Mouse (Mus musculus): ENCODE measurements around the gene Gm45808. TPM values are rescaled to one million over a fixed set of nuclear protein-coding genes. Genes with fewer than 3 reads are reported as not detected.
"Not testable (repeated sequence)": the region's sequence is repeated elsewhere in the genome, so short reads cannot be mapped to it uniquely, and the experiment has no call there.

Gm45808 gene
- polyA plus RNA-seq, 1 experiment from 2014 or later: not detected

GRCm38 (mm10) chr7:45522194-45522752 is 35.7 kb upstream of the Gm45808 start:
- H3K27ac ChIP-seq: peak overlapping the region; percentile 92; the same call in 1 of the 2 replicates

GRCm38 (mm10) chr7:45521728-45522184 is 35.1 kb upstream of the Gm45808 start:
- H3K4me3 ChIP-seq (replicated peaks): peak overlapping the region; percentile 59
- peak; percentile 57 for ATAC-seq (replicated peaks; ENCODE audit: low FRiP score)
- peak overlapping the region; percentile 61 for H3K4me2 ChIP-seq
- under 1% methylated on average over 28 of the region's 28 CpGs for WGBS
- H3K36me3 ChIP-seq: peaks cover 14% of the 10 kb centered on the region
- no peaks in the 10 kb centered on the region for H3K27me3 ChIP-seq
- peak overlapping the region; percentile 64 for H3K9ac ChIP-seq
- peaks cover 52% of the 10 kb centered on the region for H3K4me1 ChIP-seq
- no peaks in the 10 kb centered on the region for H3K9me3 ChIP-seq (replicated peaks)
- H3K27ac ChIP-seq: peak overlapping the region; percentile 92

More at GRCm38 (mm10) chr7:45522194-45522752, 35.7 kb upstream of the Gm45808 start:
- WGBS: 56% methylated on average over 16 of the region's 16 CpGs
- Histone ChIP-seq H3K27me3 (no peaks in the 10 kb centered on the region), H3K4me3 (replicated peaks) (peak overlapping the region; percentile 59), H3K9ac (0 out of 2 replicates have a peak overlapping the region, but pooled peaks have one; percentile 64), H3K9me3 (replicated peaks) (no peaks in the 10 kb centered on the region), H3K4me2 (peak overlapping the region; percentile 61), H3K4me1 (peaks cover 54% of the 10 kb centered on the region), H3K36me3 (peaks cover 14% of the 10 kb centered on the region)
- no peak for ATAC-seq (replicated peaks; ENCODE audit: low FRiP score)

GRCm38 (mm10) chr7:45520605-45521004 is 34.0 kb upstream of the Gm45808 start:
- WGBS: 91% methylated on average over 7 of the region's 7 CpGs
- Histone ChIP-seq H3K36me3 (peaks cover 14% of the 10 kb centered on the region), H3K9me3 (replicated peaks) (no peaks in the 10 kb centered on the region), H3K4me3 (replicated peaks) (no peak overlapping the region), H3K9ac (no peak overlapping the region), H3K4me2 (no peak overlapping the region), H3K27ac (0 out of 2 replicates have a peak overlapping the region, but pooled peaks have one; percentile 92), H3K27me3 (no peaks in the 10 kb centered on the region), H3K4me1 (peaks cover 52% of the 10 kb centered on the region)
- no peak for ATAC-seq (replicated peaks; ENCODE audit: low FRiP score)

DNA sequence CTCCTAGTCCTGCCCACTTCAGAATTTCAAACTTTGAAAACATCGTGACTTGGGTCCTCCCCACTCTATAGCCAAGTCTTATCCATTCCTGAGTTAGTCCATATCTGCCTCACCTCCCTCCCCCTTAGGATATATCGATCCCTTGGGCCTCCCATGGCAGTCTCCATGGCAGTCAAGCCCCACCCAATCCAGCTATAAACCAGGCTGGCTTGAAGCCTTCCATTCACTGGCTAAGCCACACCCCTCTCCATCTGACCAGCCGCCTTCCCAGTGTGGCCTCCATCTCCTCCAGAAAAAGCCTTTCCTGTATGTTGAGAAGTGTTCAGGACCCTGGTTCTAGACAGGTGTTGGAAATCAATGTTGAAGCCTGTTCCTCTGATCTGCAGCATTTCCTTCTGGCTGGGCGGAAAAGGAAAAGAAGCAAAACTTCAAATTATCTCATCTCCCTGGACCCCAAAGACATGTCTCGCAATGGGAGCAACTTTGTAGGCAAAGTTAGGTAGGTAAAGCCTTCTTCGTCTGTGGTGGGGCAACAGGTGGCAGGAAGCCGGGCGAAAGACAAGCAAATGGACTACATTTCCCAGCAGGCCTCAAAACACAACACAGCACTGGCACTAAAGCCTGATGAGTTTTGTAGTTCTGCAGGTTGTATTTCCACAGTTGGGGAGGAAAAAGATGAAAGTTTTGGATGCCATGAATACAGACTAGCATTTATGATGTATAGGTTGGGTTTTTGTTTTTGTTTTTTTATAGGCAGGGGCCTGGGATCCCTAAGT is 32.9 kb upstream of the Gm45808 start:
- H3K9ac ChIP-seq: no peak overlapping the region
- no peak for ATAC-seq (replicated peaks; ENCODE audit: low FRiP score)
- H3K27me3 ChIP-seq: no peaks in the 10 kb centered on the region
- WGBS: 64% methylated on average over 8 of the region's 8 CpGs
- no peak overlapping the region for H3K4me3 ChIP-seq (replicated peaks)
- no peaks in the 10 kb centered on the region for H3K9me3 ChIP-seq (replicated peaks)
- peaks cover 51% of the 10 kb centered on the region for H3K4me1 ChIP-seq
- H3K27ac ChIP-seq: no peak overlapping the region
- H3K36me3 ChIP-seq: peaks cover 12% of the 10 kb centered on the region
- no peak overlapping the region for H3K4me2 ChIP-seq

DNA sequence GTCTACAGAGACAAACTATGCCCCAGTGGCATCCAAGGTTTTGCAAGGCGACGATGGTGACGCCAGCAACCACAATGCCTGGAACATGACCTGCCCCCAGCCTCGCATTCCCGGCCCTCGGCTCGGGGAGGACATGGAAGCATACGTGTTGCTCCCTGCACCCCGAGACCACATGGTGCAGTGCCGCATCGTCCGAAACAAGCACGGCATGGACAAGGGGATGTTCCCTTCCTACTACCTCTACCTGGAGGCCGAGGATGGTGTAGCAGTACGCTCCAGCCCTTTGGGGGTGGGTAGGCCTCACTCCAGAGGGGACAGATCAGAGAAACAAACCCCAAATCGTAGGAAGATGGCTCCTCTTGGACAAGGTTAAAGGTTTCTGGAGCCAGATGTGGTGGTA is 32.0 kb upstream of the Gm45808 start:
- H3K27ac ChIP-seq: no peak overlapping the region
- H3K4me1 ChIP-seq: peaks cover 45% of the 10 kb centered on the region
- WGBS: 92% methylated on average over 16 of the region's 16 CpGs
- H3K36me3 ChIP-seq: peaks cover 8% of the 10 kb centered on the region; the same call in 1 of the 2 replicates
- no peak overlapping the region for H3K4me3 ChIP-seq (replicated peaks)
- no peak for ATAC-seq (replicated peaks; ENCODE audit: low FRiP score)
- H3K9ac ChIP-seq: no peak overlapping the region
- H3K9me3 ChIP-seq (replicated peaks): no peaks in the 10 kb centered on the region
- no peak overlapping the region for H3K4me2 ChIP-seq
- no peaks in the 10 kb centered on the region for H3K27me3 ChIP-seq

DNA sequence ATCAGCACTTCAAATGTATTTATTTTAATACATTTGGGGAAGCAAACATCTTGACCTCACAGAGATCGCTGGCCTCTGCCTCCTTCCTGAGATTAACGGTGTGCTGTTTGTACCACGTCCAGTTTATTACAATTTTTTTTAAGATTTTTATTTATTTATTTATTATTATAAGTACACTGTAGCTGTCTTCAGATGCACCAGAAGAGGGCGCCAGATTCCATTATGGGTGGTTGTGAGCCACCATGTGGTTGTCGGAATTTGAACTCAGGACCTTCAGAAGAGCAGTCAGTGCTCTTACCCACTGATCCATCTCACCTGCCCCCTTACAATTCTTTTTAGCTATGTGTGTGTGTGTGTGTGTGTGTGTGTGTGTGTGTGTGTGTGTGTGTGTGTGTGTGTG is 30.2 kb upstream of the Gm45808 start:
- not testable (repeated sequence) for H3K9me3 ChIP-seq (replicated peaks); H3K4me3 ChIP-seq (replicated peaks); H3K27ac ChIP-seq; H3K4me2 ChIP-seq; H3K9ac ChIP-seq; ATAC-seq (replicated peaks; ENCODE audit: low FRiP score); H3K36me3 ChIP-seq; H3K27me3 ChIP-seq
- 67% methylated on average over 5 of the region's 5 CpGs for WGBS
- H3K4me1 ChIP-seq: peaks cover 28% of the 10 kb centered on the region

DNA sequence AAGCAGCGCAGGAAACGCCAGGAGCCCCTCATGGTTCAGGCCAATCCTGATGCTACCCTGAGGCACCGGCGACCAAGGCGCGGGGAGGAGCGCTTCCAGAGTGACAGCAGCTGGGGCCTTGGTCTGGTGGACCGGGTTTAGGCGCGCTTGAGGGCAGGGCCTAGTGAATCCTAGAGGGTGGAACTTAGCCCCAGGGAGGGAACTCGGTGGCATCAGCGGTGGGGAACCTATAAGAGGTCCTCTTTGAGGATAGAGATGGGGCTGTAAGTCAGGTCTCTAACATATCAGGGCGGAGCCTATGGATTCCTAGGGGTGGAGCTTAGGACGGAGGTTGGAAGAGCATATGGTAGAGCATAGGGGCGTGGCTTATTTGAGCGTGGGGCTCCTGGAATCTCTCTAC is 28.8 kb upstream of the Gm45808 start:
- peaks cover 20% of the 10 kb centered on the region for H3K4me1 ChIP-seq
- peak overlapping the region; percentile 41 for H3K4me2 ChIP-seq
- H3K27me3 ChIP-seq: no peaks in the 10 kb centered on the region
- H3K27ac ChIP-seq: peak overlapping the region; percentile 48
- no peaks in the 10 kb centered on the region for H3K9me3 ChIP-seq (replicated peaks)
- H3K36me3 ChIP-seq: no peaks in the 10 kb centered on the region
- peak; percentile 69 for ATAC-seq (replicated peaks; ENCODE audit: low FRiP score)
- no peak overlapping the region for H3K9ac ChIP-seq
- 0 out of 2 replicates have a peak overlapping the region, but pooled peaks have one; percentile 6 for H3K4me3 ChIP-seq (replicated peaks)
- 18% methylated on average over 16 of the region's 16 CpGs for WGBS

DNA sequence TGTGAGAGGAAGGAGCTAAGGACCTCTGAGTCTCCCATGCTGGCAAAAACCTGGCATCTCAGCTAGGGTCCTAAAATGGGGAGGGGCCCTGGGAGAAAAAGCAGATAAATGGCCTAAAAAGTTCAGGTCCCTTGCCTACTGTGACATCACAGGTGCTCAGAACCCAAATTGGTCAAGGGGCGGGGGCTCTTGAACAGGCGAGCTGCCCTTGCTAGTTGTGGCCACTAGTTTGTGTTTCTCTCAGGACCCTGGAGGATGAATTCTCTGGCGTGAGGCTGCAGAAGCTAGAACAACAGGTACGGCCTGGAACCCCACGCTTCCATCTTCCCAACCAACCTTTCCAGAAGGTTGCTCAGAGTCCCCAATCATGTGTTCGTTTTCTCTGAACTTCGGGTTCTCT is 27.8 kb upstream of the Gm45808 start:
- no peaks in the 10 kb centered on the region for H3K36me3 ChIP-seq

GRCm38 (mm10) chr7:45509912-45510787 is 23.5 kb upstream of the Gm45808 start, which contains the start of gene Nucb1:
Nucb1 (minus strand) TSS chr7:45510406.
- Histone ChIP-seq H3K27me3 (no peaks in the 10 kb centered on the region), H3K27ac (peak within 1 kb of the TSS; percentile 98), H3K4me2 (peak within 1 kb of the TSS; percentile 94), H3K9me3 (replicated peaks) (no peaks in the 10 kb centered on the region), H3K4me3 (replicated peaks) (peak within 1 kb of the TSS; percentile 68), H3K36me3 (peaks cover 28% of the 10 kb centered on the region), H3K9ac (peak within 1 kb of the TSS; percentile 78), H3K4me1 (peaks cover 29% of the 10 kb centered on the region)
- under 1% methylated on average over 44 of the region's 44 CpGs for WGBS
- peak; percentile 91 for ATAC-seq (replicated peaks; ENCODE audit: low FRiP score)

More for the DNA sequence above, 27.8 kb upstream of the Gm45808 start:
- Histone ChIP-seq H3K4me1 (peaks cover 19% of the 10 kb centered on the region), H3K27me3 (no peaks in the 10 kb centered on the region), H3K27ac (no peak overlapping the region), H3K4me2 (no peak overlapping the region), H3K9ac (no peak overlapping the region), H3K9me3 (replicated peaks) (no peaks in the 10 kb centered on the region), H3K4me3 (replicated peaks) (no peak overlapping the region)
- 87% methylated on average over 7 of the region's 7 CpGs for WGBS
- ATAC-seq (replicated peaks; ENCODE audit: low FRiP score): no peak

- Histone ChIP-seq H3K9ac (peak overlapping the region; percentile 78), H3K4me3 (replicated peaks) (peak overlapping the region; percentile 68), H3K4me2 (peak overlapping the region; percentile 94), H3K9me3 (replicated peaks) (no peaks in the 10 kb centered on the region), H3K36me3 (peaks cover 34% of the 10 kb centered on the region), H3K27ac (peak overlapping the region; percentile 98), H3K4me1 (peaks cover 25% of the 10 kb centered on the region), H3K27me3 (no peaks in the 10 kb centered on the region)
- peak; percentile 13; the same call in 1 of the 2 replicates for ATAC-seq (replicated peaks; ENCODE audit: low FRiP score)
- WGBS: 21% methylated on average over 19 of the region's 19 CpGs
Observed at GRCm38 (mm10) chr7:45509181-45509882, 22.7 kb upstream of the Gm45808 start.

GRCm38 (mm10) chr7:45508561-45508960 is 21.9 kb upstream of the Gm45808 start:
- H3K4me1 ChIP-seq: peaks cover 25% of the 10 kb centered on the region
- H3K27me3 ChIP-seq: no peaks in the 10 kb centered on the region
- 49% methylated on average over 6 of the region's 6 CpGs for WGBS
- peak overlapping the region; percentile 68 for H3K4me3 ChIP-seq (replicated peaks)
- ATAC-seq (replicated peaks; ENCODE audit: low FRiP score): no peak
- 0 out of 2 replicates have a peak overlapping the region, but pooled peaks have one; percentile 78 for H3K9ac ChIP-seq
- peaks cover 38% of the 10 kb centered on the region for H3K36me3 ChIP-seq
- H3K4me2 ChIP-seq: peak overlapping the region; percentile 94
- no peaks in the 10 kb centered on the region for H3K9me3 ChIP-seq (replicated peaks)
- peak overlapping the region; percentile 98; the same call in 1 of the 2 replicates for H3K27ac ChIP-seq

Data from kidney, embryonic 15.5 days (tissue).